In the genomic region with DNA sequence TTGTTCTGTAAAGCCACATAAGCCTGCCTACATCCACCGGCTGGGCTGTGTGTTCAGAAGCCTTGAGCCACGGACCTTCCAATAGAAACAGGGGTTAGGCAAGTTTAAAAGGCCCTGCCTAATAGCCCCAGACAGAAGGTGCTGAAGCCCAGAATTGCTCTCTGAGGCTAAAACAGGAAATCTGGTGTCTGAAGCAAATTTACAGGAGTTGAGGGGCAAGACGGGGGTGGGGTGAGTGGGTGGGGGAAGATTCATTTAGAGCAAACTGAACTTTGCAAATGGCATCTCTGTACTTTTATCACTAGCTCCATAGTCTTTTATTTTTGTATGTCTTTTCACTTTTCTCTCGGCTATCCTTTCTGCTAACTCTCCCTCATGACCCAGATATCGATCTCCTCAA, we compare ENCODE assay signal across 8 mouse cellular contexts. TPM values are rescaled to one million over a fixed set of nuclear protein-coding genes. Genes with fewer than 3 reads are reported as not detected.
A peak's percentile ranks its signal among the peaks of the same experiment; 100 is the strongest.
DNase-seq lines count a peak whose midpoint lies in the region; ATAC-seq and TF ChIP-seq lines count a peak whose summit lies in the region.

No protein-coding gene starts in this region.

- 0 out of 2 replicates have a peak, but pooled peaks cover 11% of the 10 kb centered on the region for H3K36me3 ChIP-seq in intestine, embryonic 14.5 days (ENCODE audit: control insufficient read depth, insufficient read depth, low read length)
- H3K36me3 ChIP-seq in neural tube, embryonic 14.5 days (ENCODE audit: control insufficient read depth, insufficient read depth, low read length): no peaks in the 10 kb centered on the region

- peak overlapping the region; percentile 75 for H3K4me3 ChIP-seq in left cerebral cortex, adult 2 months
- peak overlapping the region; percentile 91; the same call in 1 of the 2 replicates for H3K4me3 ChIP-seq in cortical plate, adult 2 months (ENCODE audit: insufficient read depth, low read length)
- peak overlapping the region; percentile 58 for H3K4me3 ChIP-seq in intestine, embryonic 14.5 days (ENCODE audit: low read depth, low read length)
- H3K4me3 ChIP-seq in neural tube, embryonic 14.5 days (ENCODE audit: low read depth, low read length): peak overlapping the region; percentile 78; the same call in 1 of the 2 replicates

- 9% methylated on average over 5 of the region's 5 CpGs for WGBS in intestine, embryonic 14.5 days
- WGBS in neural tube, embryonic 14.5 days: 17% methylated on average over 5 of the region's 5 CpGs

- TF ChIP-seq CTCF in left cerebral cortex, adult 2 months (IDR thresholded peaks at IDR 0.05): no peak
- no peak for TF ChIP-seq CTCF in cortical plate, adult 2 months (IDR thresholded peaks at IDR 0.05; ENCODE audit: extremely low read depth, insufficient read depth, low read length)

- H3K4me2 ChIP-seq in intestine, embryonic 14.5 days (ENCODE audit: low read length): peak overlapping the region; percentile 70
- peak overlapping the region; percentile 62; the same call in 1 of the 2 replicates for H3K4me2 ChIP-seq in neural tube, embryonic 14.5 days (ENCODE audit: low read depth, low read length)

- no peak for DNase-seq in left cerebral cortex, adult 2 months (ENCODE audit: extremely low spot score in 1 of 2, low spot score in 2 of 2)
- DNase-seq in left cerebral cortex, adult 8-10 months (ENCODE audit: low spot score in 2 of 2): no peak
- no peak for DNase-seq in intestine, embryonic 14.5 days (ENCODE audit: low spot score)
- no peak for DNase-seq in adrenal gland, postnatal 14 days
- no peak for DNase-seq in right cerebral cortex, postnatal 10 days (ENCODE audit: low spot score in 2 of 2)
- no peak for DNase-seq in lung, postnatal 25 days (ENCODE audit: low spot score)

- H3K9me3 ChIP-seq in intestine, embryonic 14.5 days (ENCODE audit: control insufficient read depth, low read length): no peaks in the 10 kb centered on the region
- H3K9me3 ChIP-seq in neural tube, embryonic 14.5 days (ENCODE audit: control insufficient read depth, low read length): no peaks in the 10 kb centered on the region

- no peaks in the 10 kb centered on the region; the same call in 1 of the 2 replicates for H3K4me1 ChIP-seq in cortical plate, adult 2 months (ENCODE audit: control insufficient read depth, insufficient read depth, low read length)
- peaks cover 8% of the 10 kb centered on the region for H3K4me1 ChIP-seq in intestine, embryonic 14.5 days (replicated peaks; ENCODE audit: control insufficient read depth, insufficient read depth, low read length)
- 0 out of 2 replicates have a peak, but pooled peaks cover 3% of the 10 kb centered on the region for H3K4me1 ChIP-seq in neural tube, embryonic 14.5 days (ENCODE audit: control insufficient read depth, insufficient read depth, low read length)

- no peaks in the 10 kb centered on the region for H3K27me3 ChIP-seq in intestine, embryonic 14.5 days (replicated peaks; ENCODE audit: control insufficient read depth, insufficient read depth, low read length)
- no peaks in the 10 kb centered on the region for H3K27me3 ChIP-seq in neural tube, embryonic 14.5 days (ENCODE audit: control insufficient read depth, insufficient read depth, low read length)

- no peak overlapping the region for H3K27ac ChIP-seq in left cerebral cortex, adult 2 months
- H3K27ac ChIP-seq in cortical plate, adult 2 months (ENCODE audit: insufficient read depth, low read length): no peak overlapping the region
- H3K27ac ChIP-seq in intestine, embryonic 14.5 days (ENCODE audit: low read depth): peak overlapping the region; percentile 93; the same call in 1 of the 2 replicates
- H3K27ac ChIP-seq in neural tube, embryonic 14.5 days (ENCODE audit: low read depth, low read length): no peak overlapping the region

- intact Hi-C loops in left cerebral cortex, adult 2 months (cut with DNase I): loop anchor here (5.0 kb wide), 1 partner anchor 41 kb away; the partner anchor contains the start of gene Stat2

- peak overlapping the region; percentile 62 for H3K9ac ChIP-seq in intestine, embryonic 14.5 days (ENCODE audit: low read length)
- H3K9ac ChIP-seq in neural tube, embryonic 14.5 days (replicated peaks; ENCODE audit: low read depth, low read length): no peak overlapping the region

- no peak for TF ChIP-seq POLR2A in cortical plate, adult 2 months (IDR thresholded peaks at IDR 0.05; ENCODE audit: extremely low read depth, insufficient read depth, low read length)

- ATAC-seq in intestine, embryonic 14.5 days (replicated peaks; ENCODE audit: low FRiP score, low TSS enrichment, low read depth): no peak
- no peak for ATAC-seq in neural tube, embryonic 14.5 days (ENCODE audit: low read depth)

RNA-seq across cellular contexts. Expression of gene Timeless, which starts 0.7 kb away (rescaled TPM):
- 1 to 10 TPM; 8.2 to 9.1 TPM for total RNA-seq in left cerebral cortex, adult 2 months (2021)
- total RNA-seq in left cerebral cortex, adult 8-10 months (2022): 1 to 10 TPM; 6.4 to 9.9 (median 7.8) TPM
- polyA plus RNA-seq in cortical plate, adult 2 months (2012; rRNA removed): 3.7 and 4.3 TPM in 2 replicates
- 58.1 and 59.5 TPM in 2 replicates for polyA plus RNA-seq in intestine, embryonic 14.5 days (2014; fragmentation: Nextera tagmentation; extraction: Ambion mirVana)
- 14.6 and 19.1 TPM in 2 replicates for polyA plus RNA-seq in neural tube, embryonic 14.5 days (2014; fragmentation: Nextera tagmentation; extraction: Ambion mirVana)
- total RNA-seq in adrenal gland, postnatal 14 days (2021): 16.5 and 19.3 TPM in 2 replicates

RNA-seq across cellular contexts. Expression of gene Mip, which starts 5.5 kb away (rescaled TPM):
- not detected for total RNA-seq in left cerebral cortex, adult 2 months (2021)
- not detected for total RNA-seq in left cerebral cortex, adult 8-10 months (2022)
- not detected in 2 replicates for polyA plus RNA-seq in cortical plate, adult 2 months (2012; rRNA removed)
- not detected in 2 replicates for polyA plus RNA-seq in intestine, embryonic 14.5 days (2014; fragmentation: Nextera tagmentation; extraction: Ambion mirVana)
- polyA plus RNA-seq in neural tube, embryonic 14.5 days (2014; fragmentation: Nextera tagmentation; extraction: Ambion mirVana): not detected in 2 replicates
- not detected in 2 replicates for total RNA-seq in adrenal gland, postnatal 14 days (2021)

RNA-seq across cellular contexts. Expression of gene Spryd4, which starts 19.5 kb away (rescaled TPM):
- 10 to 100 TPM in 1 of 2 experiments, 1 to 10 TPM in 1; 9.5 to 10.4 TPM for total RNA-seq in left cerebral cortex, adult 2 months (2021)
- 1 to 10 TPM; 8.4 to 9.4 (median 9.2) TPM for total RNA-seq in left cerebral cortex, adult 8-10 months (2022)
- 9.0 and 10.0 TPM in 2 replicates for polyA plus RNA-seq in cortical plate, adult 2 months (2012; rRNA removed)
- 34.9 and 37.2 TPM in 2 replicates for polyA plus RNA-seq in intestine, embryonic 14.5 days (2014; fragmentation: Nextera tagmentation; extraction: Ambion mirVana)
- 20.9 and 22.3 TPM in 2 replicates for polyA plus RNA-seq in neural tube, embryonic 14.5 days (2014; fragmentation: Nextera tagmentation; extraction: Ambion mirVana)
- total RNA-seq in adrenal gland, postnatal 14 days (2021): 18.9 and 21.5 TPM in 2 replicates

RNA-seq across cellular contexts. Expression of gene Apon, which starts 22.8 kb away (rescaled TPM):
- total RNA-seq in left cerebral cortex, adult 2 months (2021): not detected
- not detected for total RNA-seq in left cerebral cortex, adult 8-10 months (2022)
- polyA plus RNA-seq in cortical plate, adult 2 months (2012; rRNA removed): not detected in 2 replicates
- polyA plus RNA-seq in intestine, embryonic 14.5 days (2014; fragmentation: Nextera tagmentation; extraction: Ambion mirVana): 0.30 TPM in 2 replicates
- not detected in 2 replicates for polyA plus RNA-seq in neural tube, embryonic 14.5 days (2014; fragmentation: Nextera tagmentation; extraction: Ambion mirVana)
- 2.0 and 46.2 TPM in 2 replicates for total RNA-seq in adrenal gland, postnatal 14 days (2021)

RNA-seq across cellular contexts. Expression of gene Gls2, which starts 36.9 kb away (rescaled TPM):
- 10 to 100 TPM; 36.2 to 37.1 TPM for total RNA-seq in left cerebral cortex, adult 2 months (2021)
- 10 to 100 TPM; 32.6 to 36.0 (median 34.0) TPM for total RNA-seq in left cerebral cortex, adult 8-10 months (2022)
- polyA plus RNA-seq in cortical plate, adult 2 months (2012; rRNA removed): 54.8 and 59.6 TPM in 2 replicates
- 1.7 TPM in 2 replicates for polyA plus RNA-seq in intestine, embryonic 14.5 days (2014; fragmentation: Nextera tagmentation; extraction: Ambion mirVana)
- polyA plus RNA-seq in neural tube, embryonic 14.5 days (2014; fragmentation: Nextera tagmentation; extraction: Ambion mirVana): 2.0 and 2.8 TPM in 2 replicates
- total RNA-seq in adrenal gland, postnatal 14 days (2021): 2.9 and 31.3 TPM in 2 replicates
